Mouse (Mus musculus) erythroblast, embryonic 14.5 days (primary cell): ENCODE results near the gene Scp2.

Source experiments
- GATA1 ChIP-seq: IDR thresholded peaks from 2 replicates; pipeline ENCODE4 v1.6.1; 2012; ENCODE audit warnings: low read length, inconsistent platforms, mixed read lengths
- TAL1 ChIP-seq: IDR thresholded peaks from 3 replicates; pipeline ENCODE4 v1.6.1; 2012; ENCODE audit warnings: low read length, inconsistent platforms, mixed read lengths

DNA sequence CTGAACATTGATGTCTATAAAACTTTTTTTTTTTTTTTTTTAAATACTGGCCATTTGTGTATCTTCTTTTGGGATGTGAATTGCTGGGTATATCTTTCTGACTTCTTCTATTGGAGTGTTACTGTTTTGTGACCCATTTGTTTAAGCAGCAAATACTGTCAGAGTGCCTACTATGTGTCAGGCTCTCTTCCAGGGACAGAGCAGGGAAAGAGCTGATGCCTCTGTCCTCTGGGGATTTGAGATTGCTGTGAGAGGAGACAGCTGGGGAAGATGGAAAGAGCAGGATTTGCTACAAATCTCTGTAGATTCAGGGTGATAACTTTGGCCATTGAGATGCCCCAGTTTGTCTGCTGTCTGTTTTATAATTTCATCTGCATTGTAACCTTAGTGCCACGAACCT, 145.4 kb downstream of the Scp2 start:
- no peak for TF ChIP-seq TAL1
- TF ChIP-seq GATA1: no peak
